Mouse (Mus musculus) activated CD4-positive, CD25-positive, alpha-beta regulatory T cell, adult 4 months (primary cell): ENCODE results near the gene Etv2. TPM values are rescaled to one million over a fixed set of nuclear protein-coding genes. Genes with fewer than 3 reads are reported as not detected.

ENCODE experiments used
- ATAC-seq: one replicate; pipeline ENCODE4 v1.8.0; 2017
- polyA plus RNA-seq, 2 experiments: library from polyadenylated mRNA; unstranded; fragments of 100-300 nt; shearing (Covaris generic); gene quantifications; one replicate each; pipeline ENCODE4 v1.2.1; 2017

Gene Etv2
- polyA plus RNA-seq = not detected

DNA sequence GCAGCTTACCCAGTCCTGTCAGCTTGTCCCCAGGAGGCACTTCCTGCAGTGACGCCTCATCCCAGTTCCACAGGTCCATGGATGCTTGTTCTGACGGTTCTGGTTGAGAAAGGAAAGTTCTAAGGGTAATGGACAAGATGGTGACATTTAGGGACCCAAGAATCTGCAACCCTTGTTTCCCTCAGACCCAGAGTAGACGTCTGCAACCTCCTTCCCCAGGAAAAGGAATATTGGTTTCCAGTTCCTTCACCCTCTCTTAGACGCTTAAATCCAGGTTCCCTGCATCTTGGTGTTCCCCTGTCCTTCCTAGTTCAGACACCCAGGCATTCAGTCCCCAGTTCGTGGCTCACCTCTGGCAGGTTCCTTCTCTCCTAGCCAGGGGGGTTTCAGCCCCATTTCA, at the start of gene Etv2:
TSS of gene Etv2 (minus strand) at position 101 of the 400 bp plus-strand sequence.
- ATAC-seq = no peak

DNA sequence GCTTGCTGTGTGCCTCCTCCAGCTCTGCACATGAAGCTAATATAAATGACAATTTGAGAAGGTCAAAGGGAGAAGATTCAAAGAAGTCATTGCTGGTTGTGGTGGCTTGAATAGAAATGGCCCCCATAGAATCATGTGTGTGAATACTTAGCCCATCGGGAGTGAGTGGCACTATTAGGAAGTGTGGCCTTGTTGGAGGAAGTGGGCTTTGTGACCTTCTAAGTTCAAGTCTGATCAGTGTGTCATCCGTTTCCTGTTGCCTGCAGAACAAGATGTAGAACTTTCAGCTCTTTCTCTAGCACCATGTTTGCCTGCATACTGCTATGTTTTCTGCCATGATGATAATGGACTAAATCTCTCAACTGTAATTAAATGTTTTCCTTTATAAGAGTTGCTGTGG, 47.8 kb upstream of the Etv2 start:
- no peak for ATAC-seq

DNA sequence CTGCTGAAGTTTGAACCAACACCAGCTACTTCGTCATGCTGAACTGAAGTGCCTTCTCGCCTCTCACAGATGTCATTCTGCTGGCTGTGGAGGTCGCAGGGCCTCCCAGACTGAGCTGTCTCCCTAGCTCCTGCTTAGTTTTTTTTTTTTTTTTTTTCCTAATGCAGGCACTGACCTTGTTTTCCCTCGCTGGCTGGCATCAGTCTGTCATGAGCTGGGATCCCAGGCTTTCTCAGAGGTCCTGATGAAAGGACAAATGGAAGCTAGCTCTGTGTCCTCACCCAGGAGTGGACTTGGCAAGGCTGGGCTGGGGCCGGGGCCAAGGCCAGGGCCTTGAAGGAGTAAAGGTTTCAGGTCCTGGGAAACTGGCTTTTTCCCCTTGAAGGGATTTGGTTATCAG, 46.2 kb upstream of the Etv2 start:
- ATAC-seq = no peak

DNA sequence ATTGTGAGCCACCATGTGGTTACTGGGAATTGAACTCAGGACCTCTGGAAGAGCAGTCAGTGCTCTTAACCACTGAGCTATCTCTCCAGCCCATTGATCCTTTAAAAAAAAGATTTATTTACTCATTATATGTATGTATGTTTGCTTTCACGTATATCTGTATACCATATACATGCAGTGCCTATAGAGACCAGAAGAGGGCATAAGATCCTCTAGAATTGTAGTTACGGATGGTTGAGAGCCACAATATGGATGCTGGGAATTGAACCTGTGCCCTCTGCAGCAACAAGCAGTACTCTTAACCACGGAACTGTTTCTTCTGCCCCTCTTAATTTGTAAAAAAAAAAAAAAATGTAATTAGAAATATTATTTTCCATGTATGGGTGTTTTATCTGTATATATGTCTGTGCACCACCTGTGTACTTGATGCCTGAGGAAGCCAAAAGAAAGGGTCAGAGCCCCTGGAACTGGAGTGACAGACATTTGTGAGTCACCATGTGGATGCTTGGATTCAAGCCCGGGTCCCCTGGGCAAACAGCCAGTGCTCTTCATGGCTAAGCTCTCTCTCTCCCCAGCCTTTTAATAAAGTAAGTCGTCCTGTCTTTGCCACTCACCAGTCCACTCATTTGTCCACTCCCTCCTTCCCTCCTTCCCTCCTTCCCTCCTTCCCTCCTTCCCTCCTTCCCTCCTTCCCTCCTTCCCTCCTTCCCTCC, 42.8 kb upstream of the Etv2 start:
- no peak for ATAC-seq

DNA sequence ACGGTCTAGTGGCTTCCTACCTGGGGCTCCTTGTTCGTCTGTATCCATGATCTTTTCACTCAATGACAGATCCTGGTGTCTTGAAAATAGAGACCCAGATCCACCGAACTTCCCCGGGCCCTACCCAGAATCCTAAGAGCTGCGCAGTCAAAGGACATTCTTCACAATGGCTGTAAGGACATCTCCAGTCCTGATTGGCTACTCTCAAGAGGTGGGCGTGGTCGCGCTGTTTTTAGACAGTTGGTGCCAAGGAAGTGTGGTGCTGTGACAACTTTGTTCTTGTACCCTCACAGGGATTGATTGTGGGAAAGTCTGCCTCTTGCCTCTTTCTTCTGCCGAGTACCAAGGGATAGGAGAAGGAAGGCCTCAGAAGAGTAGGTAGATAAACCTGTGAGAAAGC, 35.8 kb upstream of the Etv2 start, which contains the start of gene Pmis2:
TSS of gene Pmis2 (minus strand) at position 126 of the 400 bp plus-strand sequence.
- ATAC-seq = no peak

DNA sequence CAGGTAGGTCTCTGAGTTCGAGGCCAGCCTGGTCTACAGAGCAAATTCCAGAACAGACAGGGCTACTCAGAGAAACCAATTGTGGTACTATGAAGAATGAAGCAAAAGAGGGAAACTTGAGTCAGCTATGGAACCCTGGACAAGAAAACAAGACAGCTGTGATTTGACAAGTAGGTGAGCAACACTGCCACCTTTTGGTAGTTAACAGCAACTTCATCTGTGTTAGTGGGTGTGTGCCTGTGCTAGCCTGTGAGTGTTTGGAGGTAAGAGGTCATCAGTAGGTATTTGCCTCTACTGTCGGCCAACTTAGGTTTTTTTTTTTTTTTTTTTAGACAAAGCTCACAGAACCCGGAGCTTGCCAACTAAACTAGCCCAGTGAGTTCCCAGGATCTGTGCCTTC, 33.6 kb upstream of the Etv2 start:
- ATAC-seq = no peak

DNA sequence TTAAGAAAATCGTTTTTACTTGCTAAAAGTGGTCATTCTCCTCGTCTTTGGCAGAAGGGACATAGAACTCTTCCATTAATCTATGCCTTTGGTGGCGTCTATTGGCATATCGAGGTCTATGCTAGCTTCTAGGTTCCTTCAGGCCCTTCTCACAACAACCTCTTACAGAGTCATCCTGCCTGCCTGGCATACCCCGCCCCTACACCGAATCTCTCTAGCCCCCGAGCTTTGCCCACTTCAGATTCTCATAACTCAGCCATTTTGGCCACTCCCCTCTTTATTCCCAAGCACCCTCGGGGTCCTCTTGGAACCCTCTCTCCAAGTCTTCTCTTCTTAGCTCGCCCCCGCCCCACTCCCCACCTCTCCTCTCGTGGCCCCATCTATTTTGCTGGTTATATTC, 29.7 kb upstream of the Etv2 start:
- no peak for ATAC-seq

DNA sequence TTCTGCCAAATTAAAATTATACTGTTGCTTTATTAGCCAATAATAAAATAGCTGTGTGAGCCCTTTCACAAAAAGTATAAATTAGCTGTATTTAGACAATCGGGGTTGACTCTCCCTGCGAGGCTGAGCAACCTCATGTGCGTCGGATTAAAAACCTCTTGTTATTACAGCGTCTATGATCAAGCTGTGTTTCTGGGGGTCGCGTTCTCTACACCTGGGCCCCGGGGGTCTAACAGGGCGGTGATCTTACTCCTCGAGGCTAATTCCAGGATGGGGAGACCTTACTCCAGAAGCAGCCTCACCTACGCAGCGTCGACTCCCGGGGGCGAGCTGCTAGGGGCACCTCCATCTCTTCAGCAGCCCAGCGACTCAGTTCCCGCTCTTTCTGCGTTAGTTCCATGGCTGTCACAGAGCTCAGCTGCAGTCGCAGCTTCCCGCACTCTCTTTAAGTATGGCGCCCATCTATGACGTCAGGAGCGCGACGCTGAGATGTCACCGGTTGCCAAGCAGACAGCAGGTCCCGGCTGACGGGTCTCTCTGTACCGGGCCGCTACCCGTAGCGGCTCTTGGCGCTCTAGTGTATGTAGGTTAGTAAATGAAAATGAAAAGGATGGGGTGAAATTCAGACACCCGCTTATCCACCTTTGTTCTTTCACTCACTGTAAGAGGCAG, 29.0 kb upstream of the Etv2 start, which contains the start of gene Haus5:
TSS of gene Haus5 (minus strand) at position 466 of the 672 bp plus-strand sequence.
- ATAC-seq = peak; percentile 96

DNA sequence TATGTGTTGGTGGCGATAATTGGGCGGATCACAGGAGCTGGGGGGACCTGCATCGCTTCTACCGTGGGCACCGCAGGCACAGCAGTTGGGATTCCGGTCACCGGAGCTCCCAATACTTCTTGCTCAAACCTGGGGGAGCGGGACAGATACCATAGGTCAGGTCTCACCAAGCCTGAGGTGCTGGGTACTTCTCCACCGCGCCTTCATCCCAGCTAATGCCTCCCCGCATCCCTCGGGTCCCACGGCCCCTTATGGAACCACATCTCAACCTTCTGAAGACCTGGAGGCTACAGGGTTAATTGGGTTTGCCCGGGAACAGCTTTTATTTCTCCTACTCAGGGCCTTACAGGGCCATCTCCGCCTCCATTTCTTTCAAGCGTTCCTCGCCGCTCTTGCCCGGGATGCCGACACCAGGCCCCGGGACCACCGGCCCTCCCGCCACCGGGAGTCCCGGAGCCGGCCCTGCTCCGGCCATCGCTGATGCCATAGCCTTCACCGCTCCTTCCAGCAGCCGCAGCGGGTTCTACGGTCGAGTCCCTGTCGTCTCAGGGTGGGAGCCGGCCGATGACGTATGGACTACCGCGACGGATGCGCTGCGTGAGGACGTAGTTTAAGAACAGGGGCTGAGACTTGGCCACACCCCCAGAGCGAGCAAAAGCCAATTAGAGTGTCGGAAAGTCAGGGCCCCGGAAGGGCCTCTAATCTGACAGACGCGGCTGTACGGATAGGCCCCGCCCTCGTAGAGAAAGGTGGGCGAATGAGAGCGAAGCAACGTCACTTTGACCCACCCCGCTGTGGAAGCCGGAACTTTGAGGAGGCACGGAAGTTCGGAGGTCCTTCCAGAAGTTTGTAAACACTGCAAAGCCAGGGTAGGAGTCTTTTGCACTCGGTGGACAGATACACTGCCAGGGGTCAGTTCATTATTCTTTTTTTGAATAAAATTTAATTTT, 14.2 kb upstream of the Etv2 start, which contains the start of gene Rbm42:
TSS of gene Rbm42 (minus strand) at position 727 of the 950 bp plus-strand sequence.
- peak; percentile 99 for ATAC-seq

DNA sequence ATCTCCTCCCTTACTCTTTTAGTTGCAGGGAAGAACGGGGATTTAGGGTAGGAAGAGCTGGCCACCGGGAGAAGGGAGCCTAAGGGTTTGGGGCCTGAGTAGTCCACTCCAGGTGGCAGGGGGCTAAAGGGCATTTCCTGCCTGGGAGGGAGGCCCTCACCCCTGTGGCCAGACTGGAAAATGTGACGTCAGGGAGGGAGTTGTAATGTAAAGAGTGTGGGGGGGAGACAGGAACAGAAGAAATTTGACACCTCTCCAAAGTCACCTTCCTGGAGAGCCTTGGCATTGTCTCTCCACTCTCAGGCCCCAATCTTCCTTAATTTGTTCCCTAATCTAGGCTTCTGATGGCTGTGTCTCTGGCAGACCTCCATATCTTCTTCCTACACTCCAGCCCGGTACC, 3.4 kb upstream of the Etv2 start:
- no peak for ATAC-seq

DNA sequence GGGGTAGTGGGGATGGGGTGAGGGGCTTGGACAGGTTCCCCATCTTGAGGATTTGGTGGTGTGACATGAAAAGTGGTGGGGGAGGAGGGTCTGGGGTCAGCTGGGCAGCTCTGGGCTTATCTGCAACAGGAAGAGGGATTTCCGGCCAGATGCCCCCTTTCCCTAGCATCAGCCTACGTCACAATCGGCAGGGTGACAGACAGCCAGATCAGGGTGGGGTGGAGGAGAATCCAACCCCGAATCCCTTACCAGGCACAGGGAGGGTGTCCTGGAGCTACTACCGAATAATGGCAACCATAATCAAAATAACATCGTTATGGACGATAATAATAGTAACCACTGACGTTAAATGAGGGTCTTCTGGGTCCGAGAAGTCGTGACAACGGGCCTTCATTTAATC, 743 bp upstream of the Etv2 start:
- no peak for ATAC-seq

DNA sequence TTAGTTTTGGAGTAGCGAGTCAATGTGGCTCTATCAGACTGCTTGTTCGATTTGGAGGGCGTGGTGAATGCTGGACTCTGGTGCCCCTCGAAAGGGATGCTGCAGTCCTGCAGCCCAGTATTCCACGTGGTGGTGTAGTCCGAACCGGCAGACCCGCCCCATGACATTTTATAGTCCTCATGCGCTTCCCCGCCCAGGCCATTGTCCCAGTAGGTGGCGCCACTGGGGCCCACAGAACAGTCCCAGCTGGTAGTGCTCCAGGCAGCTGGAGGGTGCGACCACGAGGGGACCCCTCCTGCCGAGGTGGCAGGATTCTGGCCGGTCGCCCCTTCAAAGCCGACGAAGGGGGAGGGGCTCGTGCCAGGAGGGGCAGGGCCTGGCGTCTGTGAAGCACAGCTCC, 1.0 kb downstream of the Etv2 start:
- no peak for ATAC-seq

DNA sequence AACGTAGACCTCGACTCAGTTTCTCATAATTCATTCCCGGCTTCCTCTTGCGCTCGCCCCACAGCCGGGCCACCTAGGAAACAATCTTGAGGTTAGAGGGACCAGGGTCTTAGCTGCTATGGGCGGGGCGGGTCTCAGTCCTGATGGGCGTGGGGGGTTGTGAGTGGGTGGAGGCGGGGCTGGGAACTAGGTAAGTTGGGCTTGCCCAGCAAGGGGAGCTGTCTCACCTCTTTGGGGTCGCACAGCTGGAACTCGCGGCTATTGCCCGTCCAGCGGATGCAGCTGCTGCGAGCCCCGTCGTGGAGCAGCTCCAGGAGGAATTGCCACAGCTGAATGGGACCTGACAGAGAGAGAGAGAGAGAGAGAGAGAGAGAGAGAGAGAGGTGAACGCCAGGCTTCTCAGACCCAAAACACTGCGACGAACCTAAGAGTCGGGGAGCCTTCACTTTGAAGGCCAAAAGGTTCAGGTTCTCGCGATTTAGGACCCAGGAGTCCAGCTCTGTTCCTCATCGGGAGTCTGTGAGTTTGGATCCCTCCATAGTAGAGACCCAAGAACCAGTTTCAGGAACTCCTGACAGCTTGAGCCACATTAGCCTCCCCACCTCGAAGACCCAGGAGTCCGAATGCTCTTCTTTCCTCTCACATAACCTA, 1.8 kb downstream of the Etv2 start:
- no peak for ATAC-seq

DNA sequence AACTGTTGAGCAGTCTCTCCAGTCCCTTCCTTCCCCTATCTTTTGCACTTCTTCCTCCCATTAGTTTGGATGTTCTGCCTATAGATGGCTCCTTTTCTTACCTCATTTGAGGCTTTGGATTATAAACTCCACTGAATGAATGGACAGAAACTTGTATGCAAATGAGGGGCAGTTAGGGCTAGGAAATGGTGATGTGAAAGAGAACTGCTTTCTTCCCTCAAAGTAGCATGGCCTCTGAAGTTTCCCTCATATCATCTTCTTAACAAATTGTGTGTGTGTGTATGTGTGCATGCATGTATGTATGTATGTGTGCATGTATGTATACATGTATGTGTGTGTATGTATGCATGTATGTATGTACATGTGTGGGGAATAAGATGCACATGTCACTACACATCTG, 6.6 kb downstream of the Etv2 start:
- no peak for ATAC-seq

DNA sequence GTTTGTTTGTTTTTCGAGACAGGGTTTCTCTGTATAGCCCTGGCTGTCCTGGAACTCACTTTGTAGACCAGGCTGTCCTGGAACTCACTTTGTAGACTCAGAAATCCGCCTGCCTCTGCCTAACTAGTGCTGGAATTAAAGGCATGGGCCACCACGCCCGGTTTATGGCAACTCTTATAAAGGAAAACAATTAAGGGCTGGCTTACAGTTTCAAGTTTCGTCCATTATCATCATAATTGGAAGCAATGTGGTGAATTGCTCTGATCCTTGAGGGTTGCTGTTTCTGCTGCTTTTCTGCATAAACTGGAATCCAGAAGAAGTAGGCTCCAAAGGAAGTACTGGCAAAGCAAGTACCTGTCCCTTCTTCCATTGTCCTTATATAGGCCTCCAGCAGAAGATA, 9.0 kb downstream of the Etv2 start:
- no peak for ATAC-seq

DNA sequence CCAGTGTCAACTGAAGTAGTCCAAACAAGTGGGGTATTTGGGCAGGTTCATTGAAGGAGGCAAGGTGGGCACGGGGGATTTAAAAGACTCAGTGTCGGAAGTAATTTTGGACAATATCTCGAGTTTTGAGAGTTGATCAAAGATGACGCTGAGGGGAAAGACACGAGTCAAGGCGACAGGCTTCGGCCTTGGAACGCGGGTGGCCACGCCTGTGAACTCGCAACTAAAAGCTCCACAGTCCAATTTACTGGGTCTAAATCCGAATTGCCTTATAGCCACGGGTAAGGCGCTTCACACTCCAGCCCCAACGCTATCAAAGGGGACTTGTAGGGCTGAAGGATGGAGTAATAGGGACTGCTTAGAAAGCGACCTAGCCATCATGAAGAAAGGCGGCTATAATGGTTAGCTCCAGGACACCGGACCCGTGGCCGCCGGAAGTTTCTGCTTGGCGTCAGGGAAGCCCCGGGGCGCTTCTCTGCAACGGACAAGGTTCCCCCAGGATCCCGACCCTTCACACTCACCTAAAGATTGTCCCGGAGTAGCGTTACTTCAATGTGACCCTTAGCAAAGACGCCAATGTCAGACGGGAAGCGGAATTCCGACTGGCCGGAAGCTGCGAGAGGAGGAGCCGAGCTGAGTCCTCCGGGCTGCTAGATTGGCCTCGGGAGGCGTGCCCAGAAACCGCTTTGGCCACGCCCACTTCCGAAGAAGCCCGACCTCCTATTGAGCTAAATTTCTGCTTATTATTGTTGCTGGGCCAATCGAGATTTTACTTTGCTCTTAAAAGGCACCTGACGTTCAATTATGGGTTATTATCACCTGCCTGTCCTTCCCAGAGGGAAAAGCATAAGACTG, 9.9 kb downstream of the Etv2 start, which contains the start of gene Cox6b1:
TSS of gene Cox6b1 (minus strand) at position 622 of the 855 bp plus-strand sequence.
- ATAC-seq = peak; percentile 98

DNA sequence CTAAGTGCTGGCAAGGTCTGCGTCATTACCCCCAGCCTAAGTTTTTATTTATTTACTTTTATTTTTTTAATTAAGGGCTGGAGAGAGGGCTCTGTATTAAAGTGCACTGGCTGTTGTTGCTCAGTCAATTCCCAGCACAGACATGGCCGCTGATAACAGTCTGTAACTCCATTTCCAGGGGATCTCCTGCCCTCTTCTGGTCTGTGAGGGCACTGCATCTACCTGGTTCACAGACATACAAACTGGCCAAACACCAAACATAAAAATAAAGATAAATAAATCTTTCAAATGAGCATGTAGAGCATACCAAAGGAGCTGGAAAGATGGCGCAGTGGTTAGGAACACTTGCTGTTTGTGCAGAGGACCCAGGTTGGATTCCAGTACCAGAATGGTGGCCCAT, 16.4 kb downstream of the Etv2 start:
- ATAC-seq = no peak

DNA sequence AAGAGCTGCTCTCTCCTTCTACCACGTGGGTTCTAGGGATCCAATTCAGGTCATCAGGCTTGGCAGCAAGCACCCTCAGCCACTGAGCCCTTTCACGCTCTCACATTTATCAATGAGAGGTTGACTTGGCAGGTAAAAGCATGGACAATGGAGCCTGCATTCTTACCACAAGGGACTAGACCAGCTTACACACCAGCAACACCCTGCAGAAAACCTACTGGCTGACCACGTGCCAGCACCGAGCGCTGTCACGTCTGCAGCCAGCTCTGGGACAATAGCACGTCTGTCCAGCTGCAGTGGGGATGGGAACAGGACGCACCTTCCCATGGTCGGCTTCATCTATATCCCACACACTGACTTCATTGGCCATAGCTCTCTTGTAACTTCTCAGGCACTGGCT, 17.0 kb downstream of the Etv2 start:
- ATAC-seq = no peak

DNA sequence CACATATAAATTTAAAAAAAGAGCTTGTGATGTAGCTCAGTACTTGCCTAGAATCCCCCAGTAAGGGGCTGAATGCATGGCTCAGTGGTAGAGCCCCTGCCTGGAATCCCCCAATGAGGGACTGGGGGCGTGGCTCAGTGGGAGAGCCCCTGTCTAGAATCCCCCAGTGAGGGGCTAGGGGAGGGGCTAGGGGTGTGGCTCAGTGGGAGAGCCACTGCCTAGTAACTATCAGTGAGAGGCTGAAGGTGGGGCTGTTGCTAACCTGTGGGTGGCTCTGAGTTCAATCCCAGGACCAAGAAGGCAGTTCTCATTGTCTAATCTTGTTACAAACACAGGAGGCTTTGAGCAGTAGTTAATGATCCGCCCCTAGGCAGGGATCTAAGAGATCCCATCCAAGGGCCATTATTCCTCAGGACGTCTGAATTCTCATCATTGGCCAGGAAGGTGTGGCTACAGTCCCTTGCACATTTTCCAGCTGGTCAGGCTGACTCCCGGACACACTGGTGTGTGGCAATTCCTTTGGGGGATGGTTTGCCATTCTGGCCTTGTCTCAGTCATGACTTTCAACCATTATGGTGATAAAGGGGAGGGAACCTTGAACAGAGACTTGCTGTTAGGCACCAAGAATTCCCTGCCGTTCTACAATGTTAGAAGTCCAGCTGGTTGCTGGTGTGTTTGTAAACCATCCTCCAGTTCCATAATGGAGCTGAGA, 20.4 kb downstream of the Etv2 start:
- ATAC-seq = no peak

DNA sequence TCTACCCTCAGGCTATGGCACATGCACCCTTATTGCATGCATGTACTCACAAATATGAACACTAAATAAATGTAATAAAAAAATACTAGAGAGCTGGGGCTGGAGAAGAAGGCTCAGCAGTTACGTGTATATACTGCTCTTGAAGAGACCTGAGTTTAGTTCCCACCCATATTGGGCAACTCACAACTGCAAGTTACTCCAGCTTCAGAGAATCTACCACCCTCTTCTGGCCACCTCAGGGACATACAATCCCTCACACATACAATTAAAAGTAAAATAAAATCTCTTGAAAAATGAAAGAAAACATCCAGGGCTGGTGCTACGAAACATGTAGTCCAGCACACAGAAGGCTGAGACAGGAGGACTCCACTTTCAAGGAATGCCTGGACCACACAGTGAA, 21.2 kb downstream of the Etv2 start:
- ATAC-seq = no peak
